Mouse (Mus musculus) neural tube, embryonic 14.5 days (tissue): ENCODE data around the gene Mrps18a. TPM values are rescaled to one million over a fixed set of nuclear protein-coding genes. Genes with fewer than 3 reads are reported as not detected.
A peak's percentile ranks its signal among the peaks of the same experiment; 100 is the strongest.

ENCODE experiments used
- ATAC-seq: fragments of 200-750 bp; cut with Nextera tagmentation; 2 replicates; pipeline ENCODE4 v1.8.0; 2017; ENCODE audit warnings: low read depth, mild to moderate bottlenecking, moderate TSS enrichment, moderate library complexity
- H3K27ac ChIP-seq: fragments of 300-500 bp; sonication (generic); 2 replicates; pipeline ENCODE4 v1.5.1; 2014; ENCODE audit warnings: low read depth, mild to moderate bottlenecking, control low read depth, low read length, moderate library complexity, mixed read lengths
- H3K27me3 ChIP-seq: fragments of 300-500 bp; sonication (generic); 2 replicates; pipeline ENCODE4 v1.6.1; 2014; ENCODE audit warnings: low read length; ENCODE audit not compliant: control insufficient read depth, insufficient read depth
- H3K36me3 ChIP-seq: fragments of 300-500 bp; sonication (generic); 2 replicates; pipeline ENCODE4 v1.6.1; 2014; ENCODE audit warnings: low read length, mixed read lengths; ENCODE audit not compliant: control insufficient read depth, insufficient read depth
- H3K4me1 ChIP-seq: fragments of 300-500 bp; sonication (generic); 2 replicates; pipeline ENCODE4 v1.6.1; 2014; ENCODE audit warnings: low read length; ENCODE audit not compliant: control insufficient read depth, insufficient read depth
- H3K4me2 ChIP-seq: fragments of 300-500 bp; sonication (generic); 2 replicates; pipeline ENCODE4 v1.6.1; 2014; ENCODE audit warnings: mild to moderate bottlenecking, low read depth, low read length, control low read depth
- H3K4me3 ChIP-seq: fragments of 300-500 bp; sonication (generic); 2 replicates; pipeline ENCODE4 v1.5.1; 2014; ENCODE audit warnings: low read depth, low read length, control low read depth, mixed read lengths
- H3K9ac ChIP-seq: fragments of 300-500 bp; sonication (generic); replicated peaks from 2 replicates; pipeline ENCODE4 v1.6.1; 2014; ENCODE audit warnings: low read depth, mild to moderate bottlenecking, control low read depth, low read length, mixed read lengths
- H3K9me3 ChIP-seq: fragments of 300-500 bp; sonication (generic); 2 replicates; pipeline ENCODE4 v1.6.1; 2016; ENCODE audit warnings: low read length; ENCODE audit not compliant: control insufficient read depth
- WGBS: fragments of 180-500 bp; shearing (Covaris S2); extraction: QIAGEN DNeasy Blood & Tissue Kit; methylation state at CpG from one replicate; pipeline ENCODE4 v1.1.7; 2014; 5-methylcytosine and 5-hydroxymethylcytosine counted together
- polyA plus RNA-seq: library from polyadenylated mRNA; unstranded; fragments of >200 nt; fragmentation: Nextera tagmentation; extraction: Ambion mirVana; gene quantifications from 2 replicates; pipeline ENCODE4 v1.2.1, GENCODE M21; 2014

Mrps18a gene
- polyA plus RNA-seq, 1 experiment from 2014 or later, result 152 TPM

DNA sequence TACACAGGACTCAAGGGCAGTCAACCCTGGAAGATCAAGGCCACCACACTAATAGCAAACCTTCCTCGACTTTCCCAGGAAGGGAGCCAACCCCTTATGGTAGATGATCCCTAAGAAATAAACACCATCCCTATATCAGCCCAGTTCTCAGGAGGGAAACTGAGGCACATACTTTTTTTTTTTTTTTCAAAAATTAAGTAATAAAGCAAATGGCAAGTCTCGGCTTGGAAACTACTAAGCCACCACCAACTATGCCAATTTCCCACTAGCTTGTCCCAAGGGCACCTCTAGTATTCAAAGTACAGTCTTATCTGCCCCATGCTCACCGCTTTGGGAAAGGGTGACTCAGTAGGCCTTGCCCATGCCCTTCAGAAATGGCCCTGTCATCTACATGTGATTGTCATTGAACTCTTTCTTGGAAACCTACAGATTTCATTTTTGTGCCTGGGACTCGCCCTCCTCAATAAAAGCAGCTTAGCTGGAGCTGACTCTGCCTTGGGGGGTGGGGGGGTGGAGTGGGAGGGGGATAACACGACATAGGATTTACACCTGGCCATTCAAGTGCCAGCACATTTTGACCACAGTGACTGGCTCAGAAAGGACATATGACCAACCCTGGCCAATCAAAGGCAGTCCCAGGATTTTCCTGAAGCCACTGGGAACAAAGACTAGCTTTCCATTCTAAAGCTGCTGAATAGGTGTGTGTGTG, 35.1 kb upstream of the Mrps18a start:
- WGBS, result 76% methylated on average over 5 of the region's 5 CpGs
- ATAC-seq, result no peak
- Histone ChIP-seq H3K9ac (no peak overlapping the region), H3K27me3 (no peaks in the 10 kb centered on the region), H3K4me2 (no peak overlapping the region), H3K4me3 (no peak overlapping the region), H3K36me3 (no peaks in the 10 kb centered on the region), H3K9me3 (no peaks in the 10 kb centered on the region), H3K4me1 (0 out of 2 replicates have a peak, but pooled peaks cover 2% of the 10 kb centered on the region), H3K27ac (no peak overlapping the region)

- Histone ChIP-seq H3K4me2 (no peak overlapping the region), H3K36me3 (no peaks in the 10 kb centered on the region), H3K27me3 (no peaks in the 10 kb centered on the region), H3K9ac (no peak overlapping the region), H3K4me3 (no peak overlapping the region), H3K4me1 (0 out of 2 replicates have a peak, but pooled peaks cover 2% of the 10 kb centered on the region), H3K9me3 (no peaks in the 10 kb centered on the region), H3K27ac (no peak overlapping the region)
- ATAC-seq, result no peak
- WGBS, result 53% methylated on average over 1 of the region's 1 CpGs
These were observed 34.6 kb upstream of the Mrps18a start for GRCm38 (mm10) chr17:46076260-46076551.

GRCm38 (mm10) chr17:46077921-46078534, 32.8 kb upstream of the Mrps18a start:
- H3K4me1 ChIP-seq, result 0 out of 2 replicates have a peak, but pooled peaks cover 2% of the 10 kb centered on the region

GRCm38 (mm10) chr17:46079037-46079436, 31.7 kb upstream of the Mrps18a start:
- no peak overlapping the region for H3K27ac ChIP-seq
- H3K4me1 ChIP-seq, result peaks cover 5% of the 10 kb centered on the region; the same call in 1 of the 2 replicates
- H3K36me3 ChIP-seq, result no peaks in the 10 kb centered on the region
- ATAC-seq, result no peak
- H3K9ac ChIP-seq, result no peak overlapping the region
- H3K4me3 ChIP-seq, result no peak overlapping the region
- 80% methylated on average over 2 of the region's 2 CpGs for WGBS
- H3K4me2 ChIP-seq, result no peak overlapping the region
- H3K27me3 ChIP-seq, result no peaks in the 10 kb centered on the region
- no peaks in the 10 kb centered on the region for H3K9me3 ChIP-seq

More at GRCm38 (mm10) chr17:46077921-46078534, 32.8 kb upstream of the Mrps18a start:
- no peaks in the 10 kb centered on the region for H3K9me3 ChIP-seq
- no peak overlapping the region for H3K9ac ChIP-seq
- no peak overlapping the region for H3K4me2 ChIP-seq
- 95% methylated on average over 12 of the region's 12 CpGs for WGBS
- H3K27ac ChIP-seq, result no peak overlapping the region
- H3K36me3 ChIP-seq, result no peaks in the 10 kb centered on the region
- ATAC-seq, result no peak
- no peaks in the 10 kb centered on the region for H3K27me3 ChIP-seq
- H3K4me3 ChIP-seq, result no peak overlapping the region

DNA sequence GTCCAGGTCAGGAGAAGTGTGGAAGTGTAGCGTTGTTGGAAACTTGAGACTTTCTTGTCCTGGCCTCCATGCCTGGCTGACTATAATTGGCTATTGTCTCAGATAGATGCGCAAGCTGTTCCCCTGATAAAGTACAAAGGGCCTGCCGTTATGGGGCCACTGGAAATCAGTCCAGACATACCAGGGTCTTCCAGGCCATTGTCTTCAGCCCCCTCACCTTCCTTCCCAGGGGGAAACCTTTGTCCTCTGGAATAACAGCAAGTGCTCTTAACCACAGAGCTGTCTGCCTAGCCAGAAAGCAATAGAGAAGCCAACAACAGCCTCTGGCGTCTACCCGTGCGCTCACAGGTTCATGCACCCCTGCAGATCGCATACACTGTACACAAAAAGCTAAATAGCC, 30.4 kb upstream of the Mrps18a start:
- WGBS, result 24% methylated on average over 7 of the region's 7 CpGs
- Histone ChIP-seq H3K9ac (no peak overlapping the region), H3K4me3 (no peak overlapping the region), H3K4me2 (no peak overlapping the region), H3K36me3 (no peaks in the 10 kb centered on the region), H3K27me3 (no peaks in the 10 kb centered on the region), H3K9me3 (no peaks in the 10 kb centered on the region), H3K27ac (no peak overlapping the region), H3K4me1 (peaks cover 6% of the 10 kb centered on the region; the same call in 1 of the 2 replicates)
- no peak for ATAC-seq

- ATAC-seq, result no peak
- Histone ChIP-seq H3K9ac (no peak overlapping the region), H3K4me3 (no peak overlapping the region), H3K4me1 (peaks cover 6% of the 10 kb centered on the region; the same call in 1 of the 2 replicates), H3K27ac (no peak overlapping the region), H3K27me3 (no peaks in the 10 kb centered on the region), H3K36me3 (no peaks in the 10 kb centered on the region), H3K9me3 (no peaks in the 10 kb centered on the region), H3K4me2 (no peak overlapping the region)
- WGBS, result 80% methylated on average over 5 of the region's 5 CpGs
These were observed 29.7 kb upstream of the Mrps18a start for GRCm38 (mm10) chr17:46081042-46081441.

DNA sequence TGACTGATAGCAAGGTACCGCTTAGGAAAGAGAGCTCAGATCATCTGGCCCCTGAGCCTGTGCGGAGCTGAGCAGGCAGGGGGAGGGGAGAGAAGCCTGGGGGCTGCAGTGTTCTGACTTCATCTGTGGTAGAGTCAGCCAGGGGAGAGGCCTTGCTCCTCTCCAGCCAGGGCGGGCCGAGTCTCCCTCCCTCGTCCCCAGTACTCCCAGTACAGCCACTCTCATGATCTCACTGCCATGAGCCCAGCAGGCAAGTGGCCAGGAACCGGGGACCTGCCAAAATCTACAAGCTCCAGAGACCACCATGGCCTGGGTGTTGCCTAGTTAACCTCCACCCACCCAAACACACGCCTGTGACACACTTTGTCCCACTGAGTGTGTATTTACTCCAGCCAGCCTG, 29.1 kb upstream of the Mrps18a start:
- ATAC-seq, result no peak
- 74% methylated on average over 7 of the region's 7 CpGs for whole genome bisulfite sequencing
- H3K4me2 ChIP-seq, result no peak overlapping the region
- no peaks in the 10 kb centered on the region for H3K36me3 ChIP-seq
- H3K9me3 ChIP-seq, result no peaks in the 10 kb centered on the region
- no peak overlapping the region for H3K9ac ChIP-seq
- H3K27me3 ChIP-seq, result no peaks in the 10 kb centered on the region
- H3K27ac ChIP-seq, result no peak overlapping the region
- H3K4me3 ChIP-seq, result no peak overlapping the region
- peaks cover 6% of the 10 kb centered on the region; the same call in 1 of the 2 replicates for H3K4me1 ChIP-seq

DNA sequence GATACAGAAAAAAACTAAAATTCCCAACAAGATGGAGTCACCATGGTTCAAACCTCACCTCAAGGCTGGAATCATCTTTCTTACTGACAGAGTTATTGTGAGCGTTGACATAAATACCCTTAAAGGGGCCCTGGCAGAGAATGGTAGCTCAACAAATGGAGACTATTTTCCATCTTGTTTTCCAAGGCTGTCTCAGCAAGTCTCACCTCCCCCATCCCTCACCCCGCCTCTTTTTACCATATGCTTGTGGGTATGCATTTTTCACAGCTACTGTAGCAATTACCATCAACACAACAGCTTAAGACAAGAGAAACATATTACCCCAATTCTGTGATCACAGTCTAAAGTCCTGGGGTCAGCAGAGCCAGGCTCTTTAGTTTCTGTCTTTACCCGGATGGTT, 27.4 kb upstream of the Mrps18a start:
- H3K9me3 ChIP-seq, result no peaks in the 10 kb centered on the region
- H3K4me1 ChIP-seq, result peaks cover 6% of the 10 kb centered on the region; the same call in 1 of the 2 replicates
- H3K4me2 ChIP-seq, result no peak overlapping the region
- H3K27ac ChIP-seq, result no peak overlapping the region
- no peaks in the 10 kb centered on the region for H3K27me3 ChIP-seq
- H3K9ac ChIP-seq, result no peak overlapping the region
- WGBS, result 89% methylated on average over 3 of the region's 3 CpGs
- ATAC-seq, result no peak
- H3K4me3 ChIP-seq, result no peak overlapping the region
- H3K36me3 ChIP-seq, result no peaks in the 10 kb centered on the region

- peaks cover 6% of the 10 kb centered on the region; the same call in 1 of the 2 replicates for H3K4me1 ChIP-seq
- H3K4me2 ChIP-seq, result peak overlapping the region; percentile 30
- ATAC-seq, result peak; percentile 93
- 15% methylated on average over 10 of the region's 10 CpGs for WGBS
- no peak overlapping the region for H3K9ac ChIP-seq
- H3K27ac ChIP-seq, result peak overlapping the region; percentile 60
- H3K4me3 ChIP-seq, result no peak overlapping the region
- H3K9me3 ChIP-seq, result no peaks in the 10 kb centered on the region
- no peaks in the 10 kb centered on the region for H3K36me3 ChIP-seq
- no peaks in the 10 kb centered on the region for H3K27me3 ChIP-seq
These were observed 26.7 kb upstream of the Mrps18a start for GRCm38 (mm10) chr17:46084091-46084501.
